Mouse (Mus musculus): ENCODE data around the gene Gm14226.
"Not testable (repeated sequence)": the region's sequence is repeated elsewhere in the genome, so short reads cannot be mapped to it uniquely, and the experiment has no call there.

Gene Gm14226

DNA sequence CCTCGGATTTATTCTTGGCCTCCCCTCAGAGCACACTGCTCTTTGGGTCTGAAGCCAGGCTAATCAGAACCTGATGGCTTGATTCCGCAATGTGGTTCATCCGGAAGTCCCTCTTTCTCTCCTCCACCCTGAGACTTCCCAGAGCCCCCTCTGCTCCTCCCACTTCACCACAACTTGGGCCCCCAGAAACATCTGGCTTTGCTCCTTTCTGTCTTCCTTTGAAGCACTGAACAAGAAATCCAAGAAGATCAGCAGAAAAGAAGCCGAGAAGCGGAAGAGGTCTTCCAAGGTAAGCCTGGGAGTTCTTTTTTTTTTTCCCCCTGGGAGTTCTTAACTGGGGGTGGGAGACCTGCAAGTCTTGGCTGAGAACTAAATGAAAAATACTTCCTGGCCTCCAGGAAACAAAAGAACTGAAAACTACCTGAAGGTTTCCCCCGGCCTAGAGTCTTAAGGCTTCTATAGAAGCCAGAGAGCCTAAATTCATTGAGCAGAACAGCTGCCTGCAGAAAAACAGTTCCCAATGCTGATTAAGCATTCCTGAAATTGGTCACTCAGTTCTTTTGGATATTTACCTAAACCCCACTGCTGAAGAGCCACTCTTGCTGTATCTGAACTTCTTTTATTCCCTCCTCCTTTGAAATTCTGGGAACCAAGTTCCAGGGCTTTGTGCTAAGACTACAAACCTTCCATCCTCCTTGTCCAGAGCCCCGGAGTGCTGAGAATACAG, 29.5 kb downstream of the Gm14226 start:
- in situ Hi-C loops (cut with MboI), result no loop called here

- in situ Hi-C loops (cut with MboI), result no loop called here
Measured at GRCm38 (mm10) chr2:155050108-155050503, 32.0 kb downstream of the Gm14226 start.

DNA sequence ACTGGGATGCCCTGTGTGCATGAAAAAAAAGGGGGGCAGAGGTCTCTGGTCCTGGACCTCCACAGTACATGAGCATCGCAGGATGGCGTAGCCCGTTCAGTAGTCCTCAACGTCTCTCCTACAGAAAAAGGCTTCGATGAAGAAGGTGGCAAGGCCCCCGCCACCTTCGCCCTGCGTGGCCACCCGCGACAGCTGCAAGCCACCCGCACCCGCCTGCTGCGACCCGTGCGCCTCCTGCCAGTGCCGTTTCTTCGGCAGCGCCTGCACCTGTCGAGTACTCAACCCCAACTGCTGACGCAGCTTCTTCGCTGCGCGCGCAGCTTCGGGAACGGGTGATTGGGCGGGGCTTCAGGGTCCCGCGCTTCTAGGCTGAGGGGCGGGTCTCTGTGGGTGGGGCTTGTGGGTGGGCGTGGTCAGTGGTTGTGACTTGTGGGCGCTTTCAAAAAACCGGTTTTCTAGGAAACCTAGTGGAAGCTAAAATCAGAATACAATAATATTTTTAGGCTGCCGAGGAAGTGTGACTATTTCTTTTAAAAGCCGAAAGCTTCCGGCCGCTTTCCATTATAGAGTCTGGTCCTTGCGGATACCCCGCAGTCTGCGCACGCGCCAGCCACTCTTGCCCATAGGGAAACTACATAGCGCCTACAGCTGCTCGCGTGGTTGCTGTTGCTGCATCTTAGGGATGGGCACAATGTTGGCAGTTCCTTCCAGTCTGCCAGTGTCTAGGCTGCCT, 32.6 kb downstream of the Gm14226 start:
- in situ Hi-C loops (cut with MboI), result no loop called here

DNA sequence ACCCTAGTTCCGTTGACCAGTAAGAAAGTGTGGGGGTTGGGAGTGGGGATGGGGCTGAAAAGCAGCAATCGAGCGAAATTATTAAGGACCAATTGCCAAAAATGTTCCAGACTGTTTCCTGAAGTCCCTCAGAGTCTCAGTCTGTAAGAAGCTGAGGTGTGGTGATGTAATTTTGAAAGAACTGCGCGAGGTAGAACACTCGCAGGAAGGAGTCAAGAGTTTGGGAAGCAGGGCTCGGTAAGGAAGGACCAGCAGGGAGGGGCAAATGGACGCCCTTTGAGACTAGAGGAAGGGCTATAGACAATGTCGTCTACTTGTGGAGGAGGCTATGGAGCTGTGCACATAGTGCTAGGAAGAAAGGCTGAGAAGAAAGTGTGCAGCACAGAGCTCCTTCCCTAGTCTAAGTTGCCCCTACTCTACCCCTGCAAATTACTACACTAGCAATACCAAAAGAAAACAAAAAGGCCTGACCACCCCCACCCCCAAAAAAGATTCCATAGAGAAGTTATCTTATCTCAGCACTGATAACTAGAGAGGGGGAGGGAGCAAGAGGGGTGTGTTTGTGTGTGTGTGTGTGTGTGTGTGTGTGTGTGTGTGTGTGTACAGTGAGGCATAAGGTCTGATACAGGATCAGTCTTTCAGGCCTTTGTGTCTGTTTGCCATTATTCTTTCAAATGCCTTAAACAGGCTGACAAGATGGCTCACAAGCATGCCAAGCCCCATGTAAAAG, 33.7 kb downstream of the Gm14226 start:
- in situ Hi-C loops (cut with MboI), result no loop called here

DNA sequence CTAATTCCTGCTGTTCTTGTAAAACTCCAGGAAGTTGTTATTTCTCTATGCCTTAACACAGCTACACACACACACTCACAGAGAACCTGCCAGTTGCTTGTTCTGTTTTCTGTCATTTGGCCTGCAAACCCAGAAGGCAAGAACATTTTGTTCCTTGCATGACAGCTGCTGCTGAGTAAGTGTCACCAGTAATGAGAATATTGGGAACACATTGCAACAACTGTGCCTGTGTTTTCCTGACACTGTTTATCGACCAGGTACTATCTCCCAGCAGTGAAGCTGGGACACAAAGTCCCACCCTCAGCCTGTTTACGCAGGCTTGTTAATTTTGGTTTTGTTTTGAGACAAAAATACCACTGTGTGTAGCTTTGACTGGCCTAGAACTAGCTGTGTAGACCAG, 34.6 kb downstream of the Gm14226 start:
- in situ Hi-C loops (cut with MboI), result no loop called here

GRCm38 (mm10) chr2:155053512-155053911, 35.4 kb downstream of the Gm14226 start:
- in situ Hi-C loops (cut with MboI), result not testable (repeated sequence)

DNA sequence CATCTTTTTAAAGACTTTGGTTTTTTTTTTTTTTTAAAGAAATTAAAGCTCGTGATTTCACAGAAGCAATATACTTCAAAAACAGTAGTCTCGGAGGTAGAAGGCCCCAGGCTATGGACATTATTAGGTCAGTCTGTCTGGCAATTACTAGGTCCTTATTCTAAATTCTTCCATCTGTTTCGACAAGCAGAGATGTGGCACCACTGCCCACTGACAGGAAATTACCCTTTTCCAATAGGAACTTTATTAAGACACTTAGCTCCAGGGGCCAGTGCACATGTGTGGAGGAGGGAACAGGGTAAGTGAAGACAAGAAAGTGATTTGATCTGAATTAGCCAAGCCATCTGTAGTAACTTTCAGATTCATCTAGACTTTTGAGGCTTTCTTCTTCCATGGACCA, 36.6 kb downstream of the Gm14226 start:
- in situ Hi-C loops (cut with MboI), result no loop called here

- in situ Hi-C loops (cut with MboI), result no loop called here
Measured at GRCm38 (mm10) chr2:155056076-155056578, 38.1 kb downstream of the Gm14226 start.

DNA sequence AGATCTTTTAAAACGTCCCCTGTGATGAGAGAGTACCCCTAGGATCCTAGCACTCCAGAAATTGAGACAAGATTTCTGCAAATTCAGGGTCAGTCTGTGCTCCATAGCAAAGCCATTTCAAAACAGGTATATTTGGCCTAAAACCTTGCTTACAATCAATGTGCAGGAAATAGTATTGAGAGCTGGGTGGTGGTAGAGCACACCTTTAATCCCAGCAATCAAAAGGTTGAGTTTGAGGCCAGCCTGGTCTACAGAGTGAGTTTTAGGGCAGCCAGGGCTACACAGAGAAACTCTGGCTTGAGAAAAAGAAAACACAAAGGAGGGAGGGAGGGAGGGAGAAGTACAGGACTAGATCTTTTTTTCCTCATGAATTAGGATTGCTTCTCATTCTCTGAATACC, 39.3 kb downstream of the Gm14226 start:
- in situ Hi-C loops (cut with MboI), result no loop called here

DNA sequence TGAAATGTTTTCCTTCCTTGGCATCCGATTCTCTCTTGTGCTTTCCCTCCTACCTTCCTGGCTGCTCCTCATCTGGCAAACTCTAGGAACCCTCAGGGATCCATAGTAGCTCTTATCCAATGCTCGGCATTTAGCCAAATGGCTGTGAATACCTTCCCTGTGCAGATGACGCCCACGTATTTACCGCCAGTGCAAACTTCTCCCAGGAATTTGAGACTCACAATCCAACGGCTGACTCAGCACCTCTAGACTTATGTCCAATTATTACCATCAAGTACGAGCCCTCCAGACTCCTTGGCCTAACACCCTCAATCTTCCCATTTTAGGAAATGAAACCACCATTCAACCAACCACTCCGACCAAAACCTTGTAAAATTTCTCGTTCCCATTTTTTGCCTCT, 53.0 kb downstream of the Gm14226 start:
- in situ Hi-C loops (cut with MboI), result no loop called here

GRCm38 (mm10) chr2:155072353-155073145, 54.5 kb downstream of the Gm14226 start:
- in situ Hi-C loops (cut with MboI), result no loop called here

DNA sequence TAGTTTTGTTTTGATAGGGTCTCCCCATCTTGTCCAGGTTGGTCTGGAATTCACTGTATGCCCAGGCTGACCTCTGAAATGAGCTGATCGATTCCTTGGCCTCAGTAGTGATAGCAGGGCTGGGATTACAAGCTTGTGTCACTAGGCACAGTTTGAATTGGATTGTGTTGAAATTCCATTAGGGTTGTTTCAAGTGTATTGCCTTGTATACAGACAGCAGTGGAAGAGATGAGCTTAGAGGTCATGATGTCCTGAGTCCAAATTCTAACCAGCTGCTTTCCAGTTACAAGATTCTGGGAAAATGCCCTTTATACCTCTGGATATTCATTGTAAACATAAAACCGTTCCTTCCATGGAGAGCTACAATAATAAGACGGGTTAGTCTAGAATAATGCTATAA, 55.3 kb downstream of the Gm14226 start:
- in situ Hi-C loops (cut with MboI), result no loop called here

DNA sequence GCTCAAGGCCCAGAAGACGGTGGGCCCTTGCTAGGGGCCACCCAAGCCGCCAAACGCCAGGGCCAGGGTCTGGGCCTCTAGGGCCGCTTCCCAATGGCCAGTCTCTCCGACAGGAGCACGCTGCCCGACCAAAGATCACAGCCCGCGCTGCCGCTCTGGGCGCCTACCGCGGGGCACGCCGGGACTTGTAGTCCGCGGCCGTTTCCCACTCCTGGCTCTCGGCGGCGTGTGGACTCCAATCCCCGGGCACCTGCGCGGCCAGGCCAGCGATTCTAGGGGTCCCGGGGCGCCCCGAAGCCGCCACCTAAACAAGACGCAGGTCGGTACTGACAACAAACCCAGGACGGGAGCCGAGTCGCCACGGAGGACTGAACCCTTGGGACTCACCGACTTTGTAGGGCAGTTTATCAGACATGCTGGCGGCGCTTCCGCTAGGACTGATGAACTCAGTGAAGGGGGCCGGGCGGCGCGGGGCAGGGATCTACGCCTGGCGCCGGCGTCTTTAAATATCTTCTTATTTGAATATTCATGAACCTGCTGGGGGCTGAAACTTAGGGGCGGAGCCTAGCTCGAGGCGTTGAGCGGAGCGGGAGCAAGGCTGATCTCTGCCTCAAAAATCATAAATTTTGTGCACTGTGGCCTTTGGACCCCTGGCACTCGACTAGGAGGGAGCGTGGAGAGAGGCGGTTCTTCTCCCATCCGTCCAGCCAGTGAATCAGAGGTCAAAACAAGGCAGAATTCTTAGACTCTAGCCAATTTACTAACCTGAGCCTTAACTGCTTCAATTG, 56.1 kb downstream of the Gm14226 start, which contains the start of gene Ahcy:
TSS of gene Ahcy (minus strand) at position 520 of the 788 bp plus-strand sequence.
- in situ Hi-C loops (cut with MboI), result no loop called here

DNA sequence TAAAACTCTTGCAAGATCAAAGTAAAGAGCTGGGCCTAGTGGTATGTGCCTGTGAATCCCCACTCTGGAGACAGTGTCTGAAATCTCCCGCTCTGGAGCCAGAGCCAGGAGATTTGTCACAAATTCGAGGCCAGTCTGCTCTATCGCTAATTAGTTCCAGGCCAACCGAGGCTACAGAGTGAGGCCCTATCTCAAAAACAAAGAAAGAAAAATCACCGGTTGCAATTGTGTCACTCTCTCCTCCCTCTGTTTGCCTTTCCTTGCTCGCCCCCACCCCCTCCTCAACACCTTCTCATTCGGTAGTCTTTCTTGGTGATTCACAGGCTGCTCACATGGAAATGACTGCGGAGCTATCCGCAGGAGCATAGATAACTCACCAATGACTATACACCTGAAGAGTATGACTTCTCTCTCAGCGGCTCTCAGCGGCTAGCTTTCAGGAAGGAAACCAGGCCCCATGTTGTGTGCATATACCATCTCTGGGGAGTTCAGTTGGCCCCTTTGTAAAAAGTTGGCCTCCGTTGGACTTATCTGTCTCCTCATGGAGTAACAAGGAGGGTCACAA, 56.8 kb downstream of the Gm14226 start:
- in situ Hi-C loops (cut with MboI), result loop anchor here (25.0 kb wide), 1 partner anchor 112 kb away; no protein-coding TSS in a partner anchor

GRCm38 (mm10) chr2:155075649-155076048, 57.6 kb downstream of the Gm14226 start:
- in situ Hi-C loops (cut with MboI), result loop anchor here (25.0 kb wide), 1 partner anchor 112 kb away; no protein-coding TSS in a partner anchor

Data from mature B cell (primary cell).